Mouse (Mus musculus): ENCODE results near the gene Auts2. TPM values are rescaled to one million over a fixed set of nuclear protein-coding genes. Genes with fewer than 3 reads are reported as not detected.

The Auts2 gene
- total and polyA plus RNA-seq, 2 experiments from 2014 or later, result 6.8 to 12.1 TPM

DNA sequence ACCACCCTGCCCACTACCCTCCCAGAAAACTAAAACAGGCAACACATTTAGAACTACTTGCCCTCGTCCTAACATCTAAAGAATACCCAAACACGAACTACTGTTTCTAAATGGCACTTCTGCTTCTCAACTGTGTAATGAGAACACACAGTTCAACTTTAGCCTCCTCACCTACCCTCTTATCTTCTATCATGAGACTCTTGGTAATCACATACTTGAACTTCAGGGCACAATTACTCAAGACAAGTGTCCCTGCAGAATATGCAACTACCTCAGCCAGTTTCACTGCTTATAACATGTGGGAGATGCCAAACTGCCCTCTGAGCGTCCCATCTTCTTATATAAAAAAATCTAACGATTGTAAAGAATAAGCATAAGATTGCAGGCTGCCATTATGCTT, 5.7 kb downstream of the Auts2 start:
- TF ChIP-seq CTCF (IDR thresholded peaks at IDR 0.05; ENCODE audit: low read depth), result no peak
- no peak for TF ChIP-seq EP300 (IDR thresholded peaks at IDR 0.05; ENCODE audit: low read depth)
- Histone ChIP-seq H3K4me3 (ENCODE audit: low read depth, low read length) (no peak overlapping the region), H3K27ac (ENCODE audit: low read depth) (no peak overlapping the region), H3K4me2 (ENCODE audit: low read depth, low read length) (no peak overlapping the region), H3K36me3 (replicated peaks; ENCODE audit: control insufficient read depth, insufficient read depth, low read length) (no peaks in the 10 kb centered on the region), H3K9ac (replicated peaks; ENCODE audit: low read depth, low read length) (no peak overlapping the region), H3K27me3 (ENCODE audit: control insufficient read depth, insufficient read depth, low read length) (no peaks in the 10 kb centered on the region), H3K9me3 (replicated peaks; ENCODE audit: control insufficient read depth, low read length) (no peaks in the 10 kb centered on the region), H3K4me1 (ENCODE audit: control insufficient read depth, insufficient read depth) (peaks cover 4% of the 10 kb centered on the region; the same call in 1 of the 2 replicates)
- ATAC-seq (ENCODE audit: insufficient read depth, low read depth), result no peak
- WGBS, result 84% methylated on average over 4 of the region's 4 CpGs
- no peak for DNase-seq (ENCODE audit: low spot score)

DNA sequence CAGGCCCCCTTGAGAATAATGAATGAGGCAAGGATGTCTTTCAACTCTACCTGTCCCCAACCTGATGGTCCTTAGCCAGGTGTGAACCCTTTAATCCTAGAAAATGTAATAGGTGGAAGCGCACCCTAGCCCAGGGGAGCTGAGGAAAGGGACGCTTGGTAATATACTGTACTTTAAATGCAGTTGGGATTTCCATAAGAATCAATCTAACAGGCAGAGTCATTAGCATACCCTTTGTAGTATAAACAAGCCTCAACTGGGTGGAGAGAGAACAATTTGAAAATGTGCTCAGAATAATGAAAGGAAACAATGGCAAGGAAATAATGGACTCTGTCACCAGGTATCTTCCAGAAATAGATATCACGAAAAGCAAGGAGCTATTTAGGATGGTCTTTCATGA, 16.7 kb downstream of the Auts2 start:
- Histone ChIP-seq H3K9ac (replicated peaks; ENCODE audit: low read depth, low read length) (no peak overlapping the region), H3K4me2 (ENCODE audit: low read depth, low read length) (no peak overlapping the region), H3K9me3 (replicated peaks; ENCODE audit: control insufficient read depth, low read length) (no peaks in the 10 kb centered on the region), H3K4me1 (ENCODE audit: control insufficient read depth, insufficient read depth) (peaks cover 27% of the 10 kb centered on the region), H3K27ac (ENCODE audit: low read depth) (no peak overlapping the region), H3K36me3 (replicated peaks; ENCODE audit: control insufficient read depth, insufficient read depth, low read length) (no peaks in the 10 kb centered on the region), H3K4me3 (ENCODE audit: low read depth, low read length) (no peak overlapping the region), H3K27me3 (ENCODE audit: control insufficient read depth, insufficient read depth, low read length) (no peaks in the 10 kb centered on the region)
- TF ChIP-seq EP300 (IDR thresholded peaks at IDR 0.05; ENCODE audit: low read depth), result no peak
- TF ChIP-seq CTCF (IDR thresholded peaks at IDR 0.05; ENCODE audit: low read depth), result no peak
- no peak for DNase-seq (ENCODE audit: low spot score)
- 83% methylated on average over 3 of the region's 3 CpGs for WGBS
- ATAC-seq (ENCODE audit: insufficient read depth, low read depth), result no peak

DNA sequence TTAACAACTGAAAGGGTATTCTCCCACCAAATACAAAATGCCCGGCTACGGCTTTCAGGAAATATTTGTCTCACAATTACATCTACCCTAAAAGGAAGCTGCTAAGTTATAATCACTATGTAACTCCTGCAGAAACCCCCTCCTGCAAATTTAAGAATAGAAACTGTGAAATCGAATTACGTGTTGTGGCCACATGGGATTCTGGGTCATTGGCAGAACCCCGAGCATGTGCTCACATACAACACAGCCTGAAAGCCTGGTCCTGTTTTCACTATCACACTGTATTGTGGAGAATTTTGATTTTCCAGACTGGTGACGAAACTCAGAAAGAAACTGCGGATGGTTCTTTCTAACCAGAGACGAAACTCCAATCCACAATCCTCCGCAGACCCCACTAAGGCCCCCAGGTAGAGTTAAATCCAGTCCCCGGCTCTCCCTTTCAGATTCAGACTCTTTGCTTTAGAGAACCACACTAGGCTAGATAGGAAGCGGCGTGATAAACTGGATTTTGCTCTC, 21.7 kb downstream of the Auts2 start:
- H3K4me1 ChIP-seq (ENCODE audit: control insufficient read depth, insufficient read depth), result peaks cover 11% of the 10 kb centered on the region; the same call in 1 of the 2 replicates
- no peaks in the 10 kb centered on the region for H3K36me3 ChIP-seq (replicated peaks; ENCODE audit: control insufficient read depth, insufficient read depth, low read length)
- DNase-seq (ENCODE audit: low spot score) (no peak), ATAC-seq (ENCODE audit: insufficient read depth, low read depth) (no peak)
- H3K9me3 ChIP-seq (replicated peaks; ENCODE audit: control insufficient read depth, low read length), result no peaks in the 10 kb centered on the region
- no peak overlapping the region for H3K4me2 ChIP-seq (ENCODE audit: low read depth, low read length)
- no peak overlapping the region for H3K4me3 ChIP-seq (ENCODE audit: low read depth, low read length)
- TF ChIP-seq EP300 (IDR thresholded peaks at IDR 0.05; ENCODE audit: low read depth) (no peak), CTCF (IDR thresholded peaks at IDR 0.05; ENCODE audit: low read depth) (no peak)
- 66% methylated on average over 12 of the region's 12 CpGs for WGBS
- no peaks in the 10 kb centered on the region for H3K27me3 ChIP-seq (ENCODE audit: control insufficient read depth, insufficient read depth, low read length)
- no peak overlapping the region for H3K27ac ChIP-seq (ENCODE audit: low read depth)
- no peak overlapping the region for H3K9ac ChIP-seq (replicated peaks; ENCODE audit: low read depth, low read length)

DNA sequence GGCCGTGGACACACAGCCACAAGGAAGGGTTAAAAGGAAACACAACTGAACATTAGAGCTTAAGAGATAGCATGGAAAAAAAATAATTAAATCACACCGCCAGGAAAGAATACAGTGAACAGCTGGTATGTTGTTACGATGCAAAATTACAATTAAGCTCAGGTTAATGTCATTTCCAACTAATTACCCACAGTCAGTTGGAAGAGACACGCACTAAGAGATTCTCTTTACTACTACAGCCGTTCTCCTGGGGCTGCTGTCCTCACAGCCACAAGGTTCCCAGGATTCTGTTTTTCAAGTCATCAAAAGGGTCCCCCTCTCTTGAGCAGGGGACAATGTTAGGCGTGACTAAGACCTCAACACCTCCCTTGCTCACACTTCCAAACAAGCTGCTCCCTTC, 25.3 kb downstream of the Auts2 start:
- no peak for ATAC-seq (ENCODE audit: insufficient read depth, low read depth)
- Histone ChIP-seq H3K9me3 (replicated peaks; ENCODE audit: control insufficient read depth, low read length) (no peaks in the 10 kb centered on the region), H3K27me3 (ENCODE audit: control insufficient read depth, insufficient read depth, low read length) (no peaks in the 10 kb centered on the region), H3K4me1 (ENCODE audit: control insufficient read depth, insufficient read depth) (peaks cover 19% of the 10 kb centered on the region; the same call in 1 of the 2 replicates), H3K4me2 (ENCODE audit: low read depth, low read length) (no peak overlapping the region), H3K4me3 (ENCODE audit: low read depth, low read length) (no peak overlapping the region), H3K9ac (replicated peaks; ENCODE audit: low read depth, low read length) (no peak overlapping the region), H3K27ac (ENCODE audit: low read depth) (no peak overlapping the region), H3K36me3 (replicated peaks; ENCODE audit: control insufficient read depth, insufficient read depth, low read length) (no peaks in the 10 kb centered on the region)
- 75% methylated on average over 6 of the region's 6 CpGs for WGBS
- TF ChIP-seq CTCF (IDR thresholded peaks at IDR 0.05; ENCODE audit: low read depth), result no peak
- no peak for TF ChIP-seq EP300 (IDR thresholded peaks at IDR 0.05; ENCODE audit: low read depth)
- no peak for DNase-seq (ENCODE audit: low spot score)

DNA sequence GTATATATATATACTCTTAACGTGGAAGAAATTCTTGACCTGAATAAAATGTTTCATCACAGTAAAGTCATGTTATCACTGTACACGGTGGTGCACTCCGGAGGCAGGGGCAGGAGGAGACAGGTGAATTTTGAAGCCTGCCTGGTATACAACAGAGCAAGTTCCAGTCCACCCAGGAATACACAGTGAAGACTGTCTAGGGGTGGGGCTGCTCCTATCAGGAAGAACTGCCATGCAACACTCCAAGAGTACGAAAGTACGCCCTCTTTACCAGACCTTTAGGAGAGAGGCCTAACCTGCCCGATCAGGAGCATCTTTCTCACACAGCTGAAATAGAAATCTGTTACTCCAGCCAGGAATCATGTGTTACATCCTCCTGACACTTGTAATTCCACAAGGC, 28.6 kb downstream of the Auts2 start:
- H3K4me1 ChIP-seq (ENCODE audit: control insufficient read depth, insufficient read depth), result peaks cover 11% of the 10 kb centered on the region; the same call in 1 of the 2 replicates
- H3K4me3 ChIP-seq (ENCODE audit: low read depth, low read length), result no peak overlapping the region
- ATAC-seq (ENCODE audit: insufficient read depth, low read depth), result no peak
- no peak for DNase-seq (ENCODE audit: low spot score)
- WGBS, result 57% methylated on average over 6 of the region's 6 CpGs
- TF ChIP-seq CTCF (IDR thresholded peaks at IDR 0.05; ENCODE audit: low read depth), result no peak
- H3K9ac ChIP-seq (replicated peaks; ENCODE audit: low read depth, low read length), result no peak overlapping the region
- no peak overlapping the region for H3K4me2 ChIP-seq (ENCODE audit: low read depth, low read length)
- no peaks in the 10 kb centered on the region for H3K36me3 ChIP-seq (replicated peaks; ENCODE audit: control insufficient read depth, insufficient read depth, low read length)
- no peaks in the 10 kb centered on the region for H3K27me3 ChIP-seq (ENCODE audit: control insufficient read depth, insufficient read depth, low read length)
- H3K27ac ChIP-seq (ENCODE audit: low read depth), result no peak overlapping the region
- no peaks in the 10 kb centered on the region for H3K9me3 ChIP-seq (replicated peaks; ENCODE audit: control insufficient read depth, low read length)

DNA sequence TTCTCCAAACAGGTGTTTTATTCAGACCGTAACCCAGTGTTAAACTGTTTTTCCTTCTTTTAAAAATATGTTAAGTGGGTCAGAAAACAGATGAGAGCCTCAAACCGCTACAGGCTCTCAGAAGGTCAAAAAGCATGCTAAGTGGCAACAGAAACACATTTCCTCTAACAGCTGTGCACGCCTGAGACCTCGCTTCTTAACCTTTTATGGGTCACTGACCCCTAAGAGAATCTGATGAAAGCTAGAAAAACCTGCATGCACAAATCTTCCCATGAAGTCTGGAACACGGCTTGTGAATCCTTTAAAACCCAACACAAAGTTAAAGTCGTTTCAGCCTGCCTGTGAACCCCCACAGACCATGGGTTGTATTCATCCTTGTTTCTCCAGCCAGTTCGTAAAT, 29.9 kb downstream of the Auts2 start:
- H3K27me3 ChIP-seq (ENCODE audit: control insufficient read depth, insufficient read depth, low read length), result no peaks in the 10 kb centered on the region
- H3K4me2 ChIP-seq (ENCODE audit: low read depth, low read length), result no peak overlapping the region
- 82% methylated on average over 7 of the region's 7 CpGs for WGBS
- no peak overlapping the region for H3K4me3 ChIP-seq (ENCODE audit: low read depth, low read length)
- H3K36me3 ChIP-seq (replicated peaks; ENCODE audit: control insufficient read depth, insufficient read depth, low read length), result no peaks in the 10 kb centered on the region
- no peak for ATAC-seq (ENCODE audit: insufficient read depth, low read depth)
- H3K27ac ChIP-seq (ENCODE audit: low read depth), result no peak overlapping the region
- peaks cover 11% of the 10 kb centered on the region; the same call in 1 of the 2 replicates for H3K4me1 ChIP-seq (ENCODE audit: control insufficient read depth, insufficient read depth)
- DNase-seq (ENCODE audit: low spot score), result no peak
- TF ChIP-seq EP300 (IDR thresholded peaks at IDR 0.05; ENCODE audit: low read depth), result no peak
- no peak for TF ChIP-seq CTCF (IDR thresholded peaks at IDR 0.05; ENCODE audit: low read depth)
- H3K9ac ChIP-seq (replicated peaks; ENCODE audit: low read depth, low read length), result no peak overlapping the region
- no peaks in the 10 kb centered on the region for H3K9me3 ChIP-seq (replicated peaks; ENCODE audit: control insufficient read depth, low read length)
